Mouse (Mus musculus): Measurements from ENCODE around the gene Ets1.

Gene Ets1

GRCm38 (mm10) chr9:32764374-32764773, 128.4 kb downstream of the Ets1 start:
- no peak for DNase-seq

DNA sequence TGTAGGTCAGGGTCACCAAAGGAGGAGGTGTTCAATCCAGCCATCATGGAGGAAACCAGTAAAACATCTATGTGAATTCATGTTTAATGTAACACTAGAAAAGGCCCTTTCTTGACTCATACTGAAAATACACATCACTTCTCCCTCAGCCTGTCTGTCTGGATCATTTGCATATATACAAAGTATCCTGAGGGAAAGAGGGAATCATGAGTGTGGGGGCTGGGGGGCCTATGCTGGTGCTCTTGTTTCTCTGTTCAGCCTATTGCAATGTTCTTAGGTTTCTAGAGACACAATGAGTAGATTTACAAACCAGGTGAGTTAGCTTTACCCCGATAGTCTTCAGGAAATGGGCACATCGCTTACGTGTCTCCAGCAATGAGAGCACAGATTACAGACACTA, 129.1 kb downstream of the Ets1 start:
- no peak for DNase-seq

- DNase-seq = no peak
These were observed 142.8 kb downstream of the Ets1 start for GRCm38 (mm10) chr9:32778866-32779265.

DNA sequence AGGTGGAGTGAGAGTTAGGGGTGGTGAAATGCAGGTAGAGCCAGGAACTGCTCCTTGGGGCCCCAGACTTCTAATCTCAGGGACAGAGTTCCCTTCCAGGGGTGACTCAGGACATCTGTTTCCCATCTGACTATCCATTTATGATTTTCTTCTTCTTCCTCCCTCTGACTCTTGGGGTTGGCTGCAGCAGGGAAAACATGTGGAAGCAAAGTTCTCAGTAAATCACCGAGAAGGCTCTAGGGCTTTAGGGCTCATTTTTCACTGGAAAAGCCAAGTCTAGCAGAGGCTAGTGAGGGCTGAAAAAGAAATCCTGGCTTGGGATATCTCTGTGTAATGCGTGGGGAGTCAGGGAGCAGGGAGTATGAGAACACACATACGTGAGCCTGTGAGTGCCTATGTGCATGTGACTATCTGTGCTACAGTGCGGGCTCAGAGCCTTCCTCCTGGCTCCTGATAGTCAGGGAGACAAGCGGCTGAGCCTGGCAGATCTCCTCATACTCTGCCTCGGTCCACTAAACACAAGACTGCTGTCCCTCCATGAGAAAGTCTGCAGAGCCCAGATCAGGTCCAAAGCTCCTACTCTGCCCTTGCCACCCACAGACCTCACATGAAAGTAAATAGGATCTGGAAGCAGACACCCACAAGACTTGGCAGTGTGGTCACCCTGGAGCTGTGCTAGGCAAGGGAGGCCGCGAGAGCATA, 146.5 kb downstream of the Ets1 start:
- no peak for DNase-seq

DNA sequence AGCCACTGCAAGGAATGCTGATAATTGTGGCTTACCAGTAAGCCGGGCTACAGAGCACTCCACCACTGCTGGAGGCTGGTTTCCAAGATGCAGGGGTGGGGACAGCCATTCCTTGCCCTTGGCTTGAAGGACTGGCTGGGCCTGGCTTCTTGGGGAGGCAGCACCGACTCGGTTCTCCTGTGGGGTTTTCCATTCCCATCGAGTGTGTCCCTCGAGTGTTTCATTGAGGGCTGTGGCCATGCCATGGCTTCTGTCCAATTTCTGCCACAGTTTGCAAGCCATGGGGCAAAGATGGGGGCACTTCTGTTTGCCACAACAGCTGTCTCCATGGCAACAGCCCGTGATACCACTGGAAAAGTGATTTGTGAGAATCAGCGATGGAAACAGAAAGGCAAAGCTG, 151.1 kb downstream of the Ets1 start:
- no peak for DNase-seq

DNA sequence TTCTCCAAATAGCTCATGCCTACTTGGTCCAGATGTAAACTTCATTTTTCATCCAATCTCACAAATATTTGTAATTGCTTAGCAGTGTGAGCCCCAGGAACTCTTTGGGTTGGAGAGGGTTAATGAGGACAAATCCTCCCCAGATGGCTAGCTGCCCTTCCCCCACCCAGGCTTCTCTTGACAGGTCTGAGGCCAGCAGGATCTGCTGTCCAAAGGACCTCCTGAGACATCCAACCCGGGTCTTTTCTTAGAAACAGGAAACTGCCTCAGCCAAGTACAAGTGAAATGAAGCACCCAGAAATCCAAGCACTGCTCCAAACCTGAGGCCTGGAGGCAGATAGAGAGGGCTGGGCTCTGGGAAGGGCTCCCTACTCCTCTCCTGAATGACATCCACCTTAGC, 151.6 kb downstream of the Ets1 start:
- DNase-seq = peak; percentile 44 to 64

- DNase-seq = peak; percentile 27 to 38
These were observed 153.3 kb downstream of the Ets1 start for GRCm38 (mm10) chr9:32789306-32789705.

DNA sequence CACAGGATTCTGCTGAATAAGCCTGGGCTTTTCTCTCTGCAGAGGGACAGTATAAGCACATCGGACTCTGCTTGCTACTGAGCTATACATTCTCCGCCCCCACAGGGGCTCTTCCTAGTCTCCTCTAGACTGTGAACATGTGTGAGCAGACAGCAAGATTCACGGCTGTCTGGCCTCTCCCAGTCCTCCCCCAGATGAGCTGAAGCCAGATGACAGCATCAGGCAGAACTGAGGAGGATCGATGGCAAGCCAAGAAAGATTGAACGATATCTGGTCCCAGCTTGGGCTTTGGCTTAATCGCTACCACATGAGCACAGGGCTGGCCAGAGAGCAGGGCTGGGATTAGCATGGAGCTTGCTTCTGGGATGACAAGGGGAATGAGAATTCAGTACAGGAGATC, 155.7 kb downstream of the Ets1 start:
- no peak for DNase-seq

DNA sequence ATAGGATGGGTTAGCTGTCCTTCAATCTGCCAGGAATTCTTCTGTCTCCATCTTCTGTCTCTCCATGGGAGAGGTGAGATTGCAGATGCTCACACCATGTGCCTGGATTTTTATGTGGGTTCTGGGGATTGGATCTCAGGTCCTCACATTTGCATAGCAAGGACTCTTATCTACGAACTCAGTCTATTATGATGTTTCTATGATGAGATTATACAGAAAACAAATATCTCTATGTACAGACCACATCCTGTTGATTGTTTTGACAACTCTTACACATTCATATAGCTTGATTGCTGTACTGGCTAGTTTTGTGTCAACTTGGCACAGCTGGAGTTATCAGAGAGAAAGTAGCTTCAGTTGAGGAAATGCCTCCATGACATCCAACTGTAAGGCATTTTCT, 162.2 kb downstream of the Ets1 start:
- no peak for DNase-seq

GRCm38 (mm10) chr9:32806106-32806505, 170.1 kb downstream of the Ets1 start:
- no peak for DNase-seq
